Mouse (Mus musculus): ENCODE data around the gene Pknox2. TPM values are rescaled to one million over a fixed set of nuclear protein-coding genes. Genes with fewer than 3 reads are reported as not detected.

Gene Pknox2
- polyA plus RNA-seq, 2 experiments = 7.3 to 14.5 TPM

- ATAC-seq (ENCODE audit: low FRiP score, low read depth) (no peak), DNase-seq (ENCODE audit: low spot score) (no peak)
- Histone ChIP-seq H3K9ac (ENCODE audit: low read depth, low read length, severe bottlenecking) (no peak overlapping the region), H3K4me1 (ENCODE audit: control insufficient read depth, insufficient read depth, low read length) (no peaks in the 10 kb centered on the region), H3K4me2 (replicated peaks; ENCODE audit: low read depth, low read length, severe bottlenecking) (no peak overlapping the region), H3K4me3 (replicated peaks; ENCODE audit: low read length) (no peak overlapping the region), H3K27me3 (ENCODE audit: control insufficient read depth, insufficient read depth, low read length) (no peaks in the 10 kb centered on the region), H3K27ac (replicated peaks; ENCODE audit: low read depth, low read length) (no peak overlapping the region), H3K36me3 (ENCODE audit: control insufficient read depth, insufficient read depth, low read length) (no peaks in the 10 kb centered on the region), H3K9me3 (ENCODE audit: control insufficient read depth, low read length) (no peaks in the 10 kb centered on the region)
- TF ChIP-seq POLR2A (IDR thresholded peaks at IDR 0.05; ENCODE audit: borderline replicate concordance, extremely low read depth, insufficient read depth, insufficient read length) = no peak
- 67% methylated on average over 2 of the region's 2 CpGs for WGBS
Observed at GRCm38 (mm10) chr9:36873796-36874195, 273.4 kb downstream of the Pknox2 start.

GRCm38 (mm10) chr9:36870263-36870662 lies 276.9 kb downstream of the Pknox2 start:
- no peaks in the 10 kb centered on the region for H3K9me3 ChIP-seq (ENCODE audit: control insufficient read depth, low read length)
- WGBS = 29% methylated on average over 1 of the region's 1 CpGs
- H3K4me1 ChIP-seq (ENCODE audit: control insufficient read depth, insufficient read depth, low read length) = no peaks in the 10 kb centered on the region
- no peak for TF ChIP-seq POLR2A (IDR thresholded peaks at IDR 0.05; ENCODE audit: borderline replicate concordance, extremely low read depth, insufficient read depth, insufficient read length)
- no peak overlapping the region for H3K27ac ChIP-seq (replicated peaks; ENCODE audit: low read depth, low read length)
- no peak overlapping the region for H3K4me3 ChIP-seq (replicated peaks; ENCODE audit: low read length)
- ATAC-seq (ENCODE audit: low FRiP score, low read depth) (no peak), DNase-seq (ENCODE audit: low spot score) (no peak)
- no peak overlapping the region for H3K9ac ChIP-seq (ENCODE audit: low read depth, low read length, severe bottlenecking)
- H3K27me3 ChIP-seq (ENCODE audit: control insufficient read depth, insufficient read depth, low read length) = no peaks in the 10 kb centered on the region
- H3K4me2 ChIP-seq (replicated peaks; ENCODE audit: low read depth, low read length, severe bottlenecking) = no peak overlapping the region
- H3K36me3 ChIP-seq (ENCODE audit: control insufficient read depth, insufficient read depth, low read length) = no peaks in the 10 kb centered on the region

- ATAC-seq (ENCODE audit: low FRiP score, low read depth) = no peak
- no peak overlapping the region for H3K9ac ChIP-seq (ENCODE audit: low read depth, low read length, severe bottlenecking)
- no peak for TF ChIP-seq POLR2A (IDR thresholded peaks at IDR 0.05; ENCODE audit: borderline replicate concordance, extremely low read depth, insufficient read depth, insufficient read length)
- no peak overlapping the region for H3K4me2 ChIP-seq (replicated peaks; ENCODE audit: low read depth, low read length, severe bottlenecking)
- no peak for DNase-seq (ENCODE audit: low spot score)
- no peaks in the 10 kb centered on the region for H3K4me1 ChIP-seq (ENCODE audit: control insufficient read depth, insufficient read depth, low read length)
- no peak overlapping the region for H3K27ac ChIP-seq (replicated peaks; ENCODE audit: low read depth, low read length)
- H3K9me3 ChIP-seq (ENCODE audit: control insufficient read depth, low read length) = no peaks in the 10 kb centered on the region
- 91% methylated on average over 6 of the region's 6 CpGs for WGBS
- H3K27me3 ChIP-seq (ENCODE audit: control insufficient read depth, insufficient read depth, low read length) = no peaks in the 10 kb centered on the region
- H3K4me3 ChIP-seq (replicated peaks; ENCODE audit: low read length) = no peak overlapping the region
- H3K36me3 ChIP-seq (ENCODE audit: control insufficient read depth, insufficient read depth, low read length) = no peaks in the 10 kb centered on the region
Observed at GRCm38 (mm10) chr9:36868662-36869061, 278.5 kb downstream of the Pknox2 start.

GRCm38 (mm10) chr9:36864862-36865813 lies 282.1 kb downstream of the Pknox2 start:
- DNase-seq (ENCODE audit: low spot score) = no peak
- H3K4me2 ChIP-seq (replicated peaks; ENCODE audit: low read depth, low read length, severe bottlenecking) = no peak overlapping the region
- H3K4me1 ChIP-seq (ENCODE audit: control insufficient read depth, insufficient read depth, low read length) = no peaks in the 10 kb centered on the region
- H3K4me3 ChIP-seq (replicated peaks; ENCODE audit: low read length) = no peak overlapping the region
- 31% methylated on average over 4 of the region's 4 CpGs for WGBS
- no peak overlapping the region for H3K27ac ChIP-seq (replicated peaks; ENCODE audit: low read depth, low read length)
- no peaks in the 10 kb centered on the region for H3K27me3 ChIP-seq (ENCODE audit: control insufficient read depth, insufficient read depth, low read length)
- ATAC-seq (ENCODE audit: low FRiP score, low read depth) = no peak
- no peaks in the 10 kb centered on the region for H3K9me3 ChIP-seq (ENCODE audit: control insufficient read depth, low read length)
- no peak for TF ChIP-seq POLR2A (IDR thresholded peaks at IDR 0.05; ENCODE audit: borderline replicate concordance, extremely low read depth, insufficient read depth, insufficient read length)
- H3K9ac ChIP-seq (ENCODE audit: low read depth, low read length, severe bottlenecking) = no peak overlapping the region
- H3K36me3 ChIP-seq (ENCODE audit: control insufficient read depth, insufficient read depth, low read length) = no peaks in the 10 kb centered on the region

- Histone ChIP-seq H3K27ac (replicated peaks; ENCODE audit: low read depth, low read length) (no peak overlapping the region), H3K27me3 (ENCODE audit: control insufficient read depth, insufficient read depth, low read length) (no peaks in the 10 kb centered on the region), H3K4me3 (replicated peaks; ENCODE audit: low read length) (no peak overlapping the region), H3K4me1 (ENCODE audit: control insufficient read depth, insufficient read depth, low read length) (no peaks in the 10 kb centered on the region), H3K36me3 (ENCODE audit: control insufficient read depth, insufficient read depth, low read length) (no peaks in the 10 kb centered on the region), H3K9me3 (ENCODE audit: control insufficient read depth, low read length) (no peaks in the 10 kb centered on the region), H3K9ac (ENCODE audit: low read depth, low read length, severe bottlenecking) (no peak overlapping the region), H3K4me2 (replicated peaks; ENCODE audit: low read depth, low read length, severe bottlenecking) (no peak overlapping the region)
- TF ChIP-seq POLR2A (IDR thresholded peaks at IDR 0.05; ENCODE audit: borderline replicate concordance, extremely low read depth, insufficient read depth, insufficient read length) = no peak
- no peak for DNase-seq (ENCODE audit: low spot score)
- ATAC-seq (ENCODE audit: low FRiP score, low read depth) = no peak
- WGBS = 43% methylated on average over 3 of the region's 3 CpGs
Observed at GRCm38 (mm10) chr9:36863694-36864093, 283.5 kb downstream of the Pknox2 start.

Data from limb, embryonic 14.5 days (tissue).